ENCODE assay signal across 11 mouse cellular contexts in the genomic region with DNA sequence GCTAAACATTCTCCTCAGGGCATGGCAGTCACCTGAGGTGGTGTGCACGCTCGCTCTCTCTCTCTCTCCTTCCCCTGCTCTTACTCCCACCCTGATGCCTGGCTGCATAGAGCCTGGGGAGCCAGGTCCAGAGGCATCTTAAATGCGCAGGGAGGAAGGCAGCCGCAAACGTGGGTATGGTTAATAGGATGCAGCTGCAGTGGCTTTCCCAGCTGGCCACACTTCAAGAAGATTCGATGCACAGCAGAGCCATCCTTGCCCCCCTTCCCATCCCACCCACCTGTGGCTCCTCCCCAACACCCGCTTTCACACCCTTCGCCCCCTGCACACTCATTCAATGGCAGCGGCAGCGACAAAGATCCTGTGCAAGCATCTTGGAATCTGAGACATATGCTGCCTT.
DNase-seq lines count a peak whose midpoint lies in the region; ATAC-seq and TF ChIP-seq lines count a peak whose summit lies in the region.
"Had no signal": no experiment of that assay in that cellular context is flagged by ENCODE, and none has a peak within 500 bp of the region (broad histone marks: within the 10 kb centered on the region; RNA-seq: fewer than 3 reads in every experiment).

No protein-coding gene starts in this region.

- no peaks in the 10 kb centered on the region for H3K27me3 ChIP-seq in heart, embryonic 16.5 days (ENCODE audit: control insufficient read depth, insufficient read depth, low read length)
- H3K27me3 ChIP-seq in embryonic facial prominence, embryonic 10.5 days (replicated peaks; ENCODE audit: low read depth, poor library complexity, severe bottlenecking) = no peaks in the 10 kb centered on the region
- H3K27me3 ChIP-seq in hindbrain, embryonic 13.5 days = no peaks in the 10 kb centered on the region
- H3K27me3 ChIP-seq in midbrain, postnatal 0 days (ENCODE audit: insufficient read depth, low read length) = no peaks in the 10 kb centered on the region

- H3K4me3 ChIP-seq in heart, embryonic 16.5 days (ENCODE audit: low read length) = no peak overlapping the region
- H3K4me3 ChIP-seq in embryonic facial prominence, embryonic 10.5 days = peak overlapping the region; percentile 16; the same call in 1 of the 2 replicates
- H3K4me3 ChIP-seq in hindbrain, embryonic 13.5 days = no peak overlapping the region
- H3K4me3 ChIP-seq in midbrain, postnatal 0 days (ENCODE audit: low read depth, low read length) = no peak overlapping the region
- H3K4me3 ChIP-seq: myocyte had no signal

- H3K9ac ChIP-seq in heart, embryonic 16.5 days (ENCODE audit: low read length) = peak overlapping the region; percentile 41; the same call in 1 of the 2 replicates
- H3K9ac ChIP-seq in hindbrain, embryonic 13.5 days = peak overlapping the region; percentile 49
- H3K9ac ChIP-seq in midbrain, postnatal 0 days (replicated peaks; ENCODE audit: low read length, poor library complexity, severe bottlenecking) = peak overlapping the region; percentile 44
- H3K9ac ChIP-seq: lung, embryonic 14.5 days had no signal

- no peak for TF ChIP-seq CTCF in midbrain, postnatal 0 days (IDR thresholded peaks at IDR 0.05)

- 59% methylated on average over 10 of the region's 10 CpGs for WGBS in heart, embryonic 16.5 days
- WGBS in embryonic facial prominence, embryonic 10.5 days = 38% methylated on average over 10 of the region's 10 CpGs
- WGBS in hindbrain, embryonic 13.5 days = 42% methylated on average over 10 of the region's 10 CpGs
- 27% methylated on average over 10 of the region's 10 CpGs for WGBS in midbrain, postnatal 0 days

- peaks cover 54% of the 10 kb centered on the region for H3K4me1 ChIP-seq in heart, embryonic 16.5 days (ENCODE audit: control insufficient read depth, insufficient read depth, low read length)
- H3K4me1 ChIP-seq in embryonic facial prominence, embryonic 10.5 days = peaks cover 37% of the 10 kb centered on the region
- peaks cover 44% of the 10 kb centered on the region for H3K4me1 ChIP-seq in hindbrain, embryonic 13.5 days (replicated peaks)
- H3K4me1 ChIP-seq in midbrain, postnatal 0 days (ENCODE audit: insufficient read depth, low read length) = peaks cover 22% of the 10 kb centered on the region; the same call in 1 of the 2 replicates

- 0 out of 2 replicates have a peak overlapping the region, but pooled peaks have one; percentile 6 for H3K4me2 ChIP-seq in heart, embryonic 16.5 days (ENCODE audit: low read depth, low read length)
- H3K4me2 ChIP-seq in hindbrain, embryonic 13.5 days = 0 out of 2 replicates have a peak overlapping the region, but pooled peaks have one; percentile 1
- H3K4me2 ChIP-seq in midbrain, postnatal 0 days (ENCODE audit: low read depth, low read length, poor library complexity, severe bottlenecking) = peak overlapping the region; percentile 24

- no peaks in the 10 kb centered on the region for H3K36me3 ChIP-seq in heart, embryonic 16.5 days (ENCODE audit: control insufficient read depth, insufficient read depth)
- H3K36me3 ChIP-seq in embryonic facial prominence, embryonic 10.5 days (replicated peaks) = no peaks in the 10 kb centered on the region
- H3K36me3 ChIP-seq in hindbrain, embryonic 13.5 days = no peaks in the 10 kb centered on the region
- no peaks in the 10 kb centered on the region for H3K36me3 ChIP-seq in midbrain, postnatal 0 days (ENCODE audit: insufficient read depth, low read length)

- no peak for ATAC-seq in heart, embryonic 16.5 days (replicated peaks; ENCODE audit: extremely low read depth, insufficient read depth, low FRiP score)
- 0 out of 2 replicates have a peak, but pooled peaks have one; percentile 33 for ATAC-seq in hindbrain, embryonic 13.5 days (ENCODE audit: low FRiP score)
- ATAC-seq in midbrain, postnatal 0 days (ENCODE audit: low FRiP score) = peak; percentile 52; the same call in 1 of the 2 replicates

- no peaks in the 10 kb centered on the region for H3K9me3 ChIP-seq in heart, embryonic 16.5 days (replicated peaks; ENCODE audit: control insufficient read depth, low read length)
- H3K9me3 ChIP-seq in embryonic facial prominence, embryonic 10.5 days = no peaks in the 10 kb centered on the region
- H3K9me3 ChIP-seq in hindbrain, embryonic 13.5 days = no peaks in the 10 kb centered on the region
- no peaks in the 10 kb centered on the region for H3K9me3 ChIP-seq in midbrain, postnatal 0 days (ENCODE audit: low read length)

- DNase-seq in heart, adult 11 months = no peak
- DNase-seq in embryonic facial prominence, embryonic 10.5 days (ENCODE audit: low spot score) = peak; percentile 60
- no peak for DNase-seq in midbrain, postnatal 0 days (ENCODE audit: low spot score)
- DNase-seq in adrenal gland, postnatal 10 days = no peak
- no peak for DNase-seq in adrenal gland, adult 2 months
- DNase-seq in layer of hippocampus, adult 11-12 months (ENCODE audit: low spot score) = no peak
- DNase-seq: embryo, embryonic 11 days had no signal

- peak overlapping the region; percentile 84; the same call in 1 of the 2 replicates for H3K27ac ChIP-seq in heart, embryonic 16.5 days (ENCODE audit: low read length)
- H3K27ac ChIP-seq in embryonic facial prominence, embryonic 10.5 days (replicated peaks) = peak overlapping the region; percentile 61
- peak overlapping the region; percentile 75 for H3K27ac ChIP-seq in hindbrain, embryonic 13.5 days
- peak overlapping the region; percentile 27; the same call in 1 of the 2 replicates for H3K27ac ChIP-seq in midbrain, postnatal 0 days (ENCODE audit: low read depth, low read length)

Comparison
In these comparisons a context has a peak if more than half of its experiments do, and no peak if none do; other contexts are left out.
1. H3K27ac ChIP-seq: peak in every context shown above with its lines; median percentile 84 in heart, embryonic 16.5 days; 75 in hindbrain, embryonic 13.5 days; 61 in embryonic facial prominence, embryonic 10.5 days; 27 in midbrain, postnatal 0 days.